Mouse (Mus musculus) ovary, adult 18-20 months (tissue): ENCODE measurements around the gene Sema4c.

Source experiments
- DNase-seq: peaks from one replicate; pipeline ENCODE4 v3.0.0; 2022; ENCODE audit warnings: low spot score, mixed read lengths

Gene Sema4c

DNA sequence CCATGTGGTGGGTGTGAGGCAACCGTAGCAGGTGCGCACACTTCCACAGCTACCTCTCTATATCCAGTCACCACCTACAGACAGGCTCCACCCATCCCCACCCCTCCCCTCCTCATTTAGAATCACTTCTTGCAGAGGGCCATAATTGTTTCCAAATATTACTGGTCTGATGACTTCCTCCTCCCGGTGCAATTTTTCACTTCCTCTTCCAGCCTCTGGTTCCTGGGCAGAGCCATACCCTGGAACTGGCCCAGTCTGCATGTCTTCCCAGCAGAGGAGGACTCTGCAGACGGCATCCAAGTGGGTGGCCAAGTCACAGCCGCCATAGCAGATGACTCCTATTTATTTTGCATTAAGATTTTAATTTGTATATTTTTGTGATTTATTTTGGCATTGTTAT is 49.9 kb downstream of the Sema4c start:
- no peak for DNase-seq

- no peak for DNase-seq
Measured at GRCm38 (mm10) chr1:36501261-36501660, 56.9 kb downstream of the Sema4c start.
